23 mouse cellular contexts compared by ENCODE assay signal in the genomic region with DNA sequence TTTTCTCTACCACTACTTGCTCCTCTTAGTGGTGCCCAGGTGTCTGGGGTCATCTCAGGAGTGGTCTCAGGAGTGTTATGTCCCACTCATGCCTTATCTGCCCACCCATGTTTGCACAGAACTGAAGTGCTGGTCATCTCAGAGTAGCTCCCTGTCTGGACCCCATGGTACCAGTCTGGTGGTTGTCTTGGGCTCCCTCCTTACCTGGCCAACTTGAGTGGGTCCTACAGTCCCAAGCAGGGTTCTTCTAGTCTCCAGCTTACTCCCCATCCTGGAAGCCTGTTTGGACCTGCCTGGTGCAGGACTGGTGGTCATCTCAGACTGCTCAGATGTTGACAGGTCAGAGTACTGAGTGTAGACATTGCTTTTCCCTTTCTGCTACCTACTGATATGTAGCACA.
DNase-seq lines count a peak whose midpoint lies in the region; ATAC-seq and TF ChIP-seq lines count a peak whose summit lies in the region.
"Had no signal": no experiment of that assay in that cellular context is flagged by ENCODE, and none has a peak within 500 bp of the region (broad histone marks: within the 10 kb centered on the region; RNA-seq: fewer than 3 reads in every experiment).

No protein-coding gene starts in this region.

- H3K4me3 ChIP-seq in embryonic facial prominence, embryonic 13.5 days = no peak overlapping the region
- H3K4me3 ChIP-seq in embryonic facial prominence, embryonic 10.5 days = no peak overlapping the region
- H3K4me3 ChIP-seq in hindbrain, embryonic 14.5 days (replicated peaks; ENCODE audit: low read length) = no peak overlapping the region
- H3K4me3 ChIP-seq in hindbrain, postnatal 0 days (ENCODE audit: low read length) = no peak overlapping the region
- H3K4me3 ChIP-seq in midbrain, embryonic 12.5 days = no peak overlapping the region
- no peak overlapping the region for H3K4me3 ChIP-seq in midbrain, embryonic 10.5 days
- H3K4me3 ChIP-seq: erythroblast, embryonic 14.5 days; gastrocnemius, adult 2 months; hindbrain, embryonic 13.5 days; intestine, embryonic 15.5 days had no signal

- peak; percentile 59 for ATAC-seq in embryonic facial prominence, embryonic 13.5 days (ENCODE audit: insufficient number of reproducible peaks, insufficient read depth, low FRiP score, low TSS enrichment, low read depth)
- ATAC-seq in hindbrain, embryonic 14.5 days (ENCODE audit: low FRiP score) = peak; percentile 34; the same call in 1 of the 2 replicates
- ATAC-seq in hindbrain, postnatal 0 days = no peak
- 0 out of 2 replicates have a peak, but pooled peaks have one; percentile 27 for ATAC-seq in midbrain, embryonic 12.5 days (ENCODE audit: low FRiP score, low read depth)
- ATAC-seq: activated CD4-positive, CD25-positive, alpha-beta regulatory T cell, adult 4 months; forebrain, embryonic 14.5 days; forebrain, postnatal 0 days; intestine, embryonic 15.5 days had no signal

- no peaks in the 10 kb centered on the region for H3K27me3 ChIP-seq in embryonic facial prominence, embryonic 13.5 days
- no peaks in the 10 kb centered on the region for H3K27me3 ChIP-seq in embryonic facial prominence, embryonic 10.5 days (replicated peaks; ENCODE audit: low read depth, poor library complexity, severe bottlenecking)
- no peaks in the 10 kb centered on the region for H3K27me3 ChIP-seq in hindbrain, embryonic 14.5 days (ENCODE audit: control insufficient read depth, insufficient read depth, low read length)
- no peaks in the 10 kb centered on the region for H3K27me3 ChIP-seq in hindbrain, postnatal 0 days (ENCODE audit: insufficient read depth, low read length)
- no peaks in the 10 kb centered on the region for H3K27me3 ChIP-seq in midbrain, embryonic 12.5 days
- H3K27me3 ChIP-seq in midbrain, embryonic 10.5 days (ENCODE audit: low read depth, poor library complexity, severe bottlenecking) = no peaks in the 10 kb centered on the region
- H3K27me3 ChIP-seq: hindbrain, embryonic 13.5 days; intestine, embryonic 15.5 days had no signal

- no peak overlapping the region for H3K27ac ChIP-seq in embryonic facial prominence, embryonic 13.5 days
- H3K27ac ChIP-seq in embryonic facial prominence, embryonic 10.5 days (replicated peaks) = no peak overlapping the region
- H3K27ac ChIP-seq in hindbrain, embryonic 14.5 days = no peak overlapping the region
- H3K27ac ChIP-seq in hindbrain, postnatal 0 days = no peak overlapping the region
- H3K27ac ChIP-seq in midbrain, embryonic 12.5 days (replicated peaks) = no peak overlapping the region
- H3K27ac ChIP-seq in midbrain, embryonic 10.5 days (replicated peaks) = no peak overlapping the region
- H3K27ac ChIP-seq: gastrocnemius, adult 2 months; hindbrain, embryonic 13.5 days; intestine, embryonic 15.5 days had no signal

- H3K9me3 ChIP-seq in embryonic facial prominence, embryonic 13.5 days = no peaks in the 10 kb centered on the region
- H3K9me3 ChIP-seq in embryonic facial prominence, embryonic 10.5 days = no peaks in the 10 kb centered on the region
- no peaks in the 10 kb centered on the region for H3K9me3 ChIP-seq in hindbrain, embryonic 14.5 days (ENCODE audit: control insufficient read depth, low read length)
- no peaks in the 10 kb centered on the region for H3K9me3 ChIP-seq in hindbrain, postnatal 0 days (ENCODE audit: low read length)
- H3K9me3 ChIP-seq in midbrain, embryonic 12.5 days = no peaks in the 10 kb centered on the region
- H3K9me3 ChIP-seq in midbrain, embryonic 10.5 days (replicated peaks) = no peaks in the 10 kb centered on the region
- H3K9me3 ChIP-seq: hindbrain, embryonic 13.5 days; intestine, embryonic 15.5 days had no signal

- no peak for DNase-seq in embryonic facial prominence, embryonic 10.5 days (ENCODE audit: low spot score)
- no peak for DNase-seq in hindbrain, embryonic 14.5 days (ENCODE audit: low spot score)
- DNase-seq in hindbrain, postnatal 0 days (ENCODE audit: low spot score) = no peak
- DNase-seq in midbrain, embryonic 10.5 days (ENCODE audit: low spot score) = no peak
- DNase-seq: adrenal gland, adult 8-10 months; adrenal gland, postnatal 25 days; cerebellum, adult 11-12 months; cerebellum, adult 8-10 months; cerebellum, postnatal 10 days; cerebellum, postnatal 36 days; embryo, embryonic 11 days; forebrain, postnatal 0 days; gastrocnemius, adult 2 months; gastrocnemius, postnatal 14 days; heart, adult 11 months had no signal

- no peak for TF ChIP-seq CTCF in hindbrain, postnatal 0 days (IDR thresholded peaks at IDR 0.05; ENCODE audit: low read depth)

- no peak overlapping the region for H3K9ac ChIP-seq in embryonic facial prominence, embryonic 13.5 days
- no peak overlapping the region for H3K9ac ChIP-seq in hindbrain, embryonic 14.5 days
- H3K9ac ChIP-seq in hindbrain, postnatal 0 days (replicated peaks; ENCODE audit: low read length) = no peak overlapping the region
- no peak overlapping the region for H3K9ac ChIP-seq in midbrain, embryonic 12.5 days (replicated peaks)
- H3K9ac ChIP-seq: forebrain, postnatal 0 days; hindbrain, embryonic 13.5 days; intestine, embryonic 15.5 days had no signal

- H3K36me3 ChIP-seq in embryonic facial prominence, embryonic 13.5 days = no peaks in the 10 kb centered on the region
- no peaks in the 10 kb centered on the region for H3K36me3 ChIP-seq in embryonic facial prominence, embryonic 10.5 days (replicated peaks)
- no peaks in the 10 kb centered on the region for H3K36me3 ChIP-seq in hindbrain, embryonic 14.5 days (replicated peaks; ENCODE audit: control insufficient read depth, insufficient read depth)
- H3K36me3 ChIP-seq in hindbrain, postnatal 0 days (ENCODE audit: insufficient read depth, low read length) = no peaks in the 10 kb centered on the region
- no peaks in the 10 kb centered on the region for H3K36me3 ChIP-seq in midbrain, embryonic 12.5 days
- H3K36me3 ChIP-seq in midbrain, embryonic 10.5 days = no peaks in the 10 kb centered on the region
- H3K36me3 ChIP-seq: hindbrain, embryonic 13.5 days; intestine, embryonic 15.5 days had no signal

- H3K4me1 ChIP-seq in embryonic facial prominence, embryonic 13.5 days = no peaks in the 10 kb centered on the region
- H3K4me1 ChIP-seq in embryonic facial prominence, embryonic 10.5 days = no peaks in the 10 kb centered on the region
- H3K4me1 ChIP-seq in hindbrain, embryonic 14.5 days (replicated peaks; ENCODE audit: control insufficient read depth, insufficient read depth, low read length) = no peaks in the 10 kb centered on the region
- H3K4me1 ChIP-seq in hindbrain, postnatal 0 days (ENCODE audit: insufficient read depth, low read length) = no peaks in the 10 kb centered on the region
- H3K4me1 ChIP-seq in midbrain, embryonic 12.5 days = no peaks in the 10 kb centered on the region
- H3K4me1 ChIP-seq in midbrain, embryonic 10.5 days = no peaks in the 10 kb centered on the region
- H3K4me1 ChIP-seq: hindbrain, embryonic 13.5 days; intestine, embryonic 15.5 days had no signal

- no peak overlapping the region for H3K4me2 ChIP-seq in embryonic facial prominence, embryonic 13.5 days
- H3K4me2 ChIP-seq in hindbrain, embryonic 14.5 days (replicated peaks) = no peak overlapping the region
- H3K4me2 ChIP-seq in hindbrain, postnatal 0 days (ENCODE audit: low read depth, low read length) = no peak overlapping the region
- H3K4me2 ChIP-seq in midbrain, embryonic 12.5 days (replicated peaks) = no peak overlapping the region
- H3K4me2 ChIP-seq: heart, embryonic 11.5 days; hindbrain, embryonic 13.5 days; intestine, embryonic 15.5 days had no signal
